Mouse (Mus musculus): ENCODE data around the gene D630045J12Rik. TPM values are rescaled to one million over a fixed set of nuclear protein-coding genes. Genes with fewer than 3 reads are reported as not detected.

The D630045J12Rik gene
- polyA plus RNA-seq, 1 experiment from 2014 or later: 3.5 TPM

GRCm38 (mm10) chr6:38094701-38095100 lies 159.1 kb downstream of the D630045J12Rik start:
- H3K27ac ChIP-seq: no peak overlapping the region
- ATAC-seq (replicated peaks; ENCODE audit: low FRiP score, low read depth): no peak

GRCm38 (mm10) chr6:38092539-38092938 lies 161.3 kb downstream of the D630045J12Rik start:
- Histone ChIP-seq H3K4me3 (replicated peaks; ENCODE audit: low read depth, low read length) (no peak overlapping the region), H3K4me1 (replicated peaks; ENCODE audit: insufficient read depth, low read length) (no peaks in the 10 kb centered on the region), H3K9ac (ENCODE audit: low read depth, low read length) (no peak overlapping the region), H3K4me2 (ENCODE audit: low read length) (no peak overlapping the region), H3K27ac (no peak overlapping the region), H3K36me3 (ENCODE audit: insufficient read depth, low read length) (0 out of 2 replicates have a peak, but pooled peaks cover 4% of the 10 kb centered on the region), H3K9me3 (replicated peaks; ENCODE audit: low read length) (no peaks in the 10 kb centered on the region), H3K27me3 (ENCODE audit: insufficient read depth, low read length) (no peaks in the 10 kb centered on the region)
- 94% methylated on average over 8 of the region's 8 CpGs for WGBS
- TF ChIP-seq CTCF (IDR thresholded peaks at IDR 0.05; ENCODE audit: low read depth): no peak
- ATAC-seq (replicated peaks; ENCODE audit: low FRiP score, low read depth) (no peak), DNase-seq (ENCODE audit: low spot score) (no peak)

More at GRCm38 (mm10) chr6:38094701-38095100, 159.1 kb downstream of the D630045J12Rik start:
- no peak for DNase-seq (ENCODE audit: low spot score)
- 87% methylated on average over 10 of the region's 10 CpGs for WGBS
- Histone ChIP-seq H3K36me3 (ENCODE audit: insufficient read depth, low read length) (0 out of 2 replicates have a peak, but pooled peaks cover 4% of the 10 kb centered on the region), H3K9me3 (replicated peaks; ENCODE audit: low read length) (no peaks in the 10 kb centered on the region), H3K9ac (ENCODE audit: low read depth, low read length) (no peak overlapping the region), H3K4me2 (ENCODE audit: low read length) (no peak overlapping the region), H3K4me3 (replicated peaks; ENCODE audit: low read depth, low read length) (no peak overlapping the region), H3K27me3 (ENCODE audit: insufficient read depth, low read length) (no peaks in the 10 kb centered on the region), H3K4me1 (replicated peaks; ENCODE audit: insufficient read depth, low read length) (no peaks in the 10 kb centered on the region)
- no peak for TF ChIP-seq CTCF (IDR thresholded peaks at IDR 0.05; ENCODE audit: low read depth)

GRCm38 (mm10) chr6:38087242-38088026 lies 166.4 kb downstream of the D630045J12Rik start:
- ATAC-seq (replicated peaks; ENCODE audit: low FRiP score, low read depth) (no peak), DNase-seq (ENCODE audit: low spot score) (no peak)
- Histone ChIP-seq H3K4me1 (replicated peaks; ENCODE audit: insufficient read depth, low read length) (no peaks in the 10 kb centered on the region), H3K27ac (no peak overlapping the region), H3K4me2 (ENCODE audit: low read length) (no peak overlapping the region), H3K36me3 (ENCODE audit: insufficient read depth, low read length) (no peaks in the 10 kb centered on the region), H3K4me3 (replicated peaks; ENCODE audit: low read depth, low read length) (no peak overlapping the region), H3K9me3 (replicated peaks; ENCODE audit: low read length) (no peaks in the 10 kb centered on the region), H3K9ac (ENCODE audit: low read depth, low read length) (no peak overlapping the region), H3K27me3 (ENCODE audit: insufficient read depth, low read length) (no peaks in the 10 kb centered on the region)
- 79% methylated on average over 9 of the region's 9 CpGs for WGBS
- no peak for TF ChIP-seq CTCF (IDR thresholded peaks at IDR 0.05; ENCODE audit: low read depth)

GRCm38 (mm10) chr6:38083204-38083603 lies 170.6 kb downstream of the D630045J12Rik start:
- Histone ChIP-seq H3K9ac (ENCODE audit: low read depth, low read length) (no peak overlapping the region), H3K36me3 (ENCODE audit: insufficient read depth, low read length) (no peaks in the 10 kb centered on the region), H3K4me3 (replicated peaks; ENCODE audit: low read depth, low read length) (no peak overlapping the region), H3K27ac (no peak overlapping the region), H3K4me2 (ENCODE audit: low read length) (no peak overlapping the region), H3K4me1 (replicated peaks; ENCODE audit: insufficient read depth, low read length) (0 out of 2 replicates have a peak, but pooled peaks cover 7% of the 10 kb centered on the region), H3K27me3 (ENCODE audit: insufficient read depth, low read length) (no peaks in the 10 kb centered on the region), H3K9me3 (replicated peaks; ENCODE audit: low read length) (no peaks in the 10 kb centered on the region)
- TF ChIP-seq CTCF (IDR thresholded peaks at IDR 0.05; ENCODE audit: low read depth): no peak
- DNase-seq (ENCODE audit: low spot score): no peak
- no peak for ATAC-seq (replicated peaks; ENCODE audit: low FRiP score, low read depth)
- 47% methylated on average over 4 of the region's 4 CpGs for WGBS

- H3K4me2 ChIP-seq (ENCODE audit: low read length): no peak overlapping the region
- peak; percentile 91 for ATAC-seq (replicated peaks; ENCODE audit: low FRiP score, low read depth)
Observed at GRCm38 (mm10) chr6:38081727-38082341, 172.0 kb downstream of the D630045J12Rik start.

GRCm38 (mm10) chr6:38080364-38080763 lies 173.4 kb downstream of the D630045J12Rik start:
- ATAC-seq (replicated peaks; ENCODE audit: low FRiP score, low read depth) (no peak), DNase-seq (ENCODE audit: low spot score) (no peak)
- H3K27ac ChIP-seq: no peak overlapping the region
- no peak overlapping the region for H3K4me3 ChIP-seq (replicated peaks; ENCODE audit: low read depth, low read length)
- no peak for TF ChIP-seq CTCF (IDR thresholded peaks at IDR 0.05; ENCODE audit: low read depth)
- H3K4me1 ChIP-seq (replicated peaks; ENCODE audit: insufficient read depth, low read length): 0 out of 2 replicates have a peak, but pooled peaks cover 7% of the 10 kb centered on the region
- H3K36me3 ChIP-seq (ENCODE audit: insufficient read depth, low read length): no peaks in the 10 kb centered on the region
- 79% methylated on average over 4 of the region's 4 CpGs for WGBS
- no peaks in the 10 kb centered on the region for H3K9me3 ChIP-seq (replicated peaks; ENCODE audit: low read length)
- H3K9ac ChIP-seq (ENCODE audit: low read depth, low read length): no peak overlapping the region
- H3K27me3 ChIP-seq (ENCODE audit: insufficient read depth, low read length): no peaks in the 10 kb centered on the region
- H3K4me2 ChIP-seq (ENCODE audit: low read length): no peak overlapping the region

More at GRCm38 (mm10) chr6:38081727-38082341, 172.0 kb downstream of the D630045J12Rik start:
- WGBS: 26% methylated on average over 11 of the region's 11 CpGs
- TF ChIP-seq CTCF (IDR thresholded peaks at IDR 0.05; ENCODE audit: low read depth): no peak
- peak overlapping the region; percentile 71 for H3K27ac ChIP-seq
- H3K9me3 ChIP-seq (replicated peaks; ENCODE audit: low read length): no peaks in the 10 kb centered on the region
- H3K36me3 ChIP-seq (ENCODE audit: insufficient read depth, low read length): no peaks in the 10 kb centered on the region
- no peak overlapping the region for H3K4me3 ChIP-seq (replicated peaks; ENCODE audit: low read depth, low read length)
- peak; percentile 80 for DNase-seq (ENCODE audit: low spot score)
- H3K4me1 ChIP-seq (replicated peaks; ENCODE audit: insufficient read depth, low read length): 0 out of 2 replicates have a peak, but pooled peaks cover 7% of the 10 kb centered on the region
- no peak overlapping the region for H3K9ac ChIP-seq (ENCODE audit: low read depth, low read length)
- no peaks in the 10 kb centered on the region for H3K27me3 ChIP-seq (ENCODE audit: insufficient read depth, low read length)

Measured in kidney, postnatal 0 days (tissue).